Mouse (Mus musculus): Measurements from ENCODE around the gene Dnah2. TPM values are rescaled to one million over a fixed set of nuclear protein-coding genes. Genes with fewer than 3 reads are reported as not detected.

Dnah2 gene
- polyA plus RNA-seq (2014; fragmentation: Illumina TruSeq; extraction: RNeasy Lipid Tissue Mini Kit (QIAGEN cat#74804)) = 0.48 TPM

DNA sequence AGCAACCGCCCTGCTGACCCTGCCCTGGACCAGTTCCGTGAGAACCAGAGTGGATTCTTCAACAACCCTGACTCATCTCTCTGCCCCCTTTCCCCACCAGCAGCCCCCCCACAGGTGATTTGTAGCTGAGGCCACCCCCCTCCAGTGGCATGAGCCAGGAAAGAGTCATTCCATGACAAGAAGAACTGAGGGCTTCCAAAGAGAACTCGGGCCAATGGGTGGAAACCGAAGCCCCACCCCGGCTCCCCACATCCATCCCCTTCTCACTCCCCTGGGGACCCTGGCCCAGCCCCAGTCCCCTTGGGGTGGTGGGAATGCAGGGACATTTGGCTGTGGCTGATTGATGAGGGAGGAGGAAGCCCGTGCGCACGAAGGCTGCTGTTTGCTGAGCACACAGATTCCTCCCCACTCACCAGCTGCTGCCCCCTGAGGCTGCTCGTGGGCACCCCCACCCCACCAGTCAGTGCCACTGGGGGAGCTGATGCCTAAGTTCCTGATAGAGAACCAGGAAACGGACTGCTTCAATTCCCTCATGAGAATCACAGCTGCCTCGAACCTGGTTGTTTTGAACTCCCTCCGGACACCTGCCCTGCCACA lies at the start of gene Dnah2:
Gene Dnah2, minus strand, starts transcription at position 51 of the 597 bp plus-strand sequence.

DNA sequence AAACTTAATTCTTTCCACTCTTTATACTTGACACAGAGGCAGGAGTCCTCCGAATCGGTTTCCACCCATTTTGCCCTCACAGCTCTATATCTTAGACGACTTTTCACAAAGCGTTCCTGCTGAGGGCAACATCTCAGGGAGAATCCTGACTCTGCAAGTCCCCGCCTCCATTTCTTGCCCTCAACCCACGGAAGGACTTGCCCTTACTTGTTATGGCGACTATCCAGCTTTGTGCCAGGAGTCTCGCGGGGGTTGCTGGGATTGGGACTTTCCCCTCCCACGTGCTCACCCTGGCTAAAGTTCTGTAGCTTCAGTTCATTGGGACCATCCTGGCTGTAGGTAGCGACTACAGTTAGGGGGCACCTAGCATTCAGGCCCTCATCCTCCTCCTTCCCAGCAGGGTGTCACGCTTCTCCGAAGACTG lies 31.2 kb upstream of the Dnah2 start, which contains the start of the genes Wrap53 and Trp53:
Gene Wrap53, minus strand, starts transcription at position 165 of the 424 bp plus-strand sequence.
Gene Trp53, plus strand, starts transcription at position 269 of the 424 bp plus-strand sequence.

DNA sequence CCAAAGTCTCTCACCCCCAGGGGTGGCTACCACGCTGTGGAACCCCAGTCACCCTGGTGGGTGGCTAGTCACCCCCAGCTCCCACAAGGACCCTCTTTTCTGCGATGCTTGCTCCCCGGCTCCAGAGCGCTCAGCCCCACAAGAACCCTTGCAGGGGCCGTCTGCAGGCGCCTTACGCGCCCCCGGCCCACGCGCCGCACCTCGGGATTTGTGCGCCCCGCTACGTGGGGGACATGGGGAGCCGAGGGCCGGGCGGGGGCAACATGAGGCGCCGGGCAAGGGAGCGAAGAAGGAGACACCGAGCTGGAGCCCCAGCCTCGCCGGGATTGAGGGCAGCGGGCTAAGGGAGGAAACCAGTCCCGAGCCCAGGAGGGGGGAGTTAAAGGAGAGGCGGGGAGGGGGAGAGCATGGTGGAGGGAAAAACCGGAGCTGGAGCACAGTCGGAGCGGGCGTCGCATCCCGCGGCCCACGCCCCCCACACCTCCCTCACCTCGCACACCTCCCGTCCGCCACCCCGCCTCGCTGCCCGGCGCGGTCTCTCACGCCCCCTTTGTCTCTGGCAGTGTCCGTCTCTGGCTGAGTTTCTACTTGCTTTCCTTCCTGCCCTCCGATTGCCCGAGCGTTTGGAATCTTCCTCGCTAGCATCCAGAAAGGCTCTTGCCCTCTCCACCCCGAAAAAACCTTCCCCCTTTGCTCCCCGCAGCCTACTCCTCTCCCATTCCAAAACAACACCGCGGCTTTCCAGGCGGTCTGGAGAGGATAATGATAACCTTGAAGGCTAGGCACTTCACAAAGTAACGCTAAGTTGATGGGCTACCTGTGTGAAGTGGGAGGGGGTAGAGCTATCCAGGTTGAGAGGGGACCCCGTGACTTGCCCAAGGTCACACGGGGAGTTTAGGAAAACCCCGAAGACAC lies 11.2 kb upstream of the Dnah2 start, which contains the start of gene Efnb3:
Gene Efnb3, minus strand, starts transcription at position 355 of the 915 bp plus-strand sequence.

DNA sequence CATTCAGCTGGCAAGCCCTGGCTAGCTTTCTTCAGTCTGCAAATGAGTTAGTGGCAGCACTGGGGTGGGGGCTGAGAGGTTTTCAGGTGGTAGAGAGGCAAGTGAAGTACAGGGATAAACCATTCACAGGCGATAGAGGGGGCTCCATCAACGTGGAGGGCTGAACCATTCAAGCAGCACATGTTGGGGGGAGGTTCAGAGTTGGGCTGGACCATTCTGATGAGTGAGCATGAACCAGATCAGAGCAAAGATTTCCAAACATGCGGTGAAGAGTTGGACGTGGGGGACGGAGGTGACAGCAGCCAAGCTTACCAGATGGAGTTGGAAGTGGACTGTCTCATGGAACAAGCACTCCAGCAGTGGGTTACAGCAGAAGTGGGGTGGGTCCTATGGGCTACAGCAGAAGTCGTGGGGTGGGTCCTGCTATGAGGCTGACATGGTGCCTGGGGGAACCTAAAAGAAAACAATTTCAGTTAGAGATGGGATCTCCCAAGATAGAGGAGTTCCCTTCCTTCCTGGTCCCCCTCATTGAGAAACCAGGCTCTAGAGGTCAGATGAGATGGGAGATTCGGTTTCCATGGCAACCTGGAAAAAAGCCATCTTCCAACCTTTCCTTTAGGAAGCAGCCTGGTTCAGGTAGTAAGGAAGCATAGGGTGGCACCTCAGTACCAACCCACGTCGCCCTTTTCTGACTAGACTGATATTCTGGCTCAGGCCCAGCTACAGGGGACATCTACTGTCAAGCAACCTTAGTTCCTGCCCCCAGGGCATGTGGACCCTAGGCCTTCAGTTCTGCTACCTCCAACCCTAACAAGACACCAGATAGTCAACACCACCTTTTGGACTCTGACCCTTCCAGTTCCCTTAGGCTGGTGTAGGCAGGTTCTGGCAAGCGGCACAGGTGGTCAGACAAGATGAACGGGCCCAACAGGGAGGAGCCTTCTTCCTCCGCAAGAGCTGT lies 135.4 kb downstream of the Dnah2 start, which contains the start of gene Kdm6b:
Gene Kdm6b, minus strand, starts transcription at position 455 of the 961 bp plus-strand sequence.

DNA sequence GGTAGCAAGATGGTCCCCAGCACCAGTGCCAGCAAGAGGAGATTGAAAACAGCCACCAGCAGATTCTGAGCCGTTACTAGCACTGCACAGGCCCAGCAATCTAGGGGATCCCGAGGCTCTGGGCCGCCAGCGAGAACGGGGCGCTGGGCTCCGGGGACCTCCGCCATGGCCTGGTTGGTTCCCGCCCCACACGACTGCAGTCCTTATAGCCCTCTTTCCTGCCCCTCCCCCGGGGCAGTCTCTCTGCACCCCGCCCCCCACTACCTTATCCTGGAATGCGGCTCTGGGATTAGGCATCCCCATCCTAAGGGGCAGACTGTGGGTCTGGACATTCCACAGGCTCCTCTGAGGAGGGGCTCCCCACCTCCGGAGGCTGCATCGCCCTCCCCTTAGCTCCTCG lies 150.9 kb downstream of the Dnah2 start, which contains the start of gene Tmem88:
Gene Tmem88, minus strand, starts transcription at position 176 of the 400 bp plus-strand sequence.

DNA sequence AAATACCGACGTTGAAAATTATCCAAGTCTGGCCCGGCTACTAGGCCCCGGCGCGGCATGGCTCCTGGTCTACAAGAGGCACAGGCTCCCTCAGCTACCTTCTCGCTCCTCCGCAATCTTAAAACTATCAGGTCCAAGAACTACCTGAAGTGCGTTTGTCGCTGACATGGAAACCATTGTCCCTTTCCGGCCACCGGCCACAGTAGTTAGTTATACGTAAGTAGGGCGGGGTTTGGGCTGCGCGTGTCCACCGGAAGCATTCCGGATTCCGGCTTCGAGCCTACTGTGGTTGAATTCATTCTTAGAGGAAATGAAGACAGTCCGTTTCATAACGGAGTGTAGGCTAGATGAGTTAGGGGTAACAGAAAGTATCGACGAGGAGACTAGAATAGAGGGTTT lies 153.7 kb downstream of the Dnah2 start, which contains the start of the genes Naa38 and Cyb5d1:
Gene Naa38, plus strand, starts transcription at position 253 of the 399 bp plus-strand sequence.
Gene Cyb5d1, minus strand, starts transcription at position 397 of the 399 bp plus-strand sequence.

Other genes starting within 250 kb of the Dnah2 start
- 2.4 TPM for gene Cntrob, start 225.3 kb downstream of the Dnah2 start, polyA plus RNA-seq (2014; fragmentation: Illumina TruSeq; extraction: RNeasy Lipid Tissue Mini Kit (QIAGEN cat#74804))
- 40.0 TPM for gene Trappc1, start 225.1 kb downstream of the Dnah2 start, polyA plus RNA-seq (2014; fragmentation: Illumina TruSeq; extraction: RNeasy Lipid Tissue Mini Kit (QIAGEN cat#74804))
- 6.8 TPM for gene Kcnab3, start 222.9 kb downstream of the Dnah2 start, polyA plus RNA-seq (2014; fragmentation: Illumina TruSeq; extraction: RNeasy Lipid Tissue Mini Kit (QIAGEN cat#74804))
- gene Rnf227, start 208.6 kb downstream of the Dnah2 start, polyA plus RNA-seq (2014; fragmentation: Illumina TruSeq; extraction: RNeasy Lipid Tissue Mini Kit (QIAGEN cat#74804)) = 15.5 TPM
- gene Chd3, start 179.7 kb downstream of the Dnah2 start, polyA plus RNA-seq (2014; fragmentation: Illumina TruSeq; extraction: RNeasy Lipid Tissue Mini Kit (QIAGEN cat#74804)) = 13.1 TPM
- gene Naa38, start 153.6 kb downstream of the Dnah2 start, polyA plus RNA-seq (2014; fragmentation: Illumina TruSeq; extraction: RNeasy Lipid Tissue Mini Kit (QIAGEN cat#74804)) = 3.6 TPM
- gene Cyb5d1, start 153.5 kb downstream of the Dnah2 start, polyA plus RNA-seq (2014; fragmentation: Illumina TruSeq; extraction: RNeasy Lipid Tissue Mini Kit (QIAGEN cat#74804)) = 42.1 TPM
- gene Tmem88, start 150.9 kb downstream of the Dnah2 start, polyA plus RNA-seq (2014; fragmentation: Illumina TruSeq; extraction: RNeasy Lipid Tissue Mini Kit (QIAGEN cat#74804)) = 0.88 TPM
- 8.6 TPM for gene Kdm6b, start 135.4 kb downstream of the Dnah2 start, polyA plus RNA-seq (2014; fragmentation: Illumina TruSeq; extraction: RNeasy Lipid Tissue Mini Kit (QIAGEN cat#74804))
- gene Efnb3, start 11.1 kb upstream of the Dnah2 start, polyA plus RNA-seq (2014; fragmentation: Illumina TruSeq; extraction: RNeasy Lipid Tissue Mini Kit (QIAGEN cat#74804)) = 1.6 TPM
- gene Wrap53, start 31.1 kb upstream of the Dnah2 start, polyA plus RNA-seq (2014; fragmentation: Illumina TruSeq; extraction: RNeasy Lipid Tissue Mini Kit (QIAGEN cat#74804)) = 1.1 TPM
- 9.2 TPM for gene Trp53, start 31.2 kb upstream of the Dnah2 start, polyA plus RNA-seq (2014; fragmentation: Illumina TruSeq; extraction: RNeasy Lipid Tissue Mini Kit (QIAGEN cat#74804))
- gene Atp1b2, start 56.8 kb upstream of the Dnah2 start, polyA plus RNA-seq (2014; fragmentation: Illumina TruSeq; extraction: RNeasy Lipid Tissue Mini Kit (QIAGEN cat#74804)) = 165 TPM
- gene Shbg, start 68.8 kb upstream of the Dnah2 start, polyA plus RNA-seq (2014; fragmentation: Illumina TruSeq; extraction: RNeasy Lipid Tissue Mini Kit (QIAGEN cat#74804)) = 0.66 TPM
- gene Sat2, start 72.9 kb upstream of the Dnah2 start, polyA plus RNA-seq (2014; fragmentation: Illumina TruSeq; extraction: RNeasy Lipid Tissue Mini Kit (QIAGEN cat#74804)) = 4.7 TPM
- gene Fxr2, start 83.9 kb upstream of the Dnah2 start, polyA plus RNA-seq (2014; fragmentation: Illumina TruSeq; extraction: RNeasy Lipid Tissue Mini Kit (QIAGEN cat#74804)) = 11.1 TPM
- not detected for gene Sox15, start 106.2 kb upstream of the Dnah2 start, polyA plus RNA-seq (2014; fragmentation: Illumina TruSeq; extraction: RNeasy Lipid Tissue Mini Kit (QIAGEN cat#74804))
- 13.0 TPM for gene Mpdu1, start 113.5 kb upstream of the Dnah2 start, polyA plus RNA-seq (2014; fragmentation: Illumina TruSeq; extraction: RNeasy Lipid Tissue Mini Kit (QIAGEN cat#74804))
- 9.4 TPM for gene Cd68, start 117.0 kb upstream of the Dnah2 start, polyA plus RNA-seq (2014; fragmentation: Illumina TruSeq; extraction: RNeasy Lipid Tissue Mini Kit (QIAGEN cat#74804))
- gene Eif4a1, start 123.3 kb upstream of the Dnah2 start, polyA plus RNA-seq (2014; fragmentation: Illumina TruSeq; extraction: RNeasy Lipid Tissue Mini Kit (QIAGEN cat#74804)) = 723 TPM
- gene Senp3, start 133.0 kb upstream of the Dnah2 start, polyA plus RNA-seq (2014; fragmentation: Illumina TruSeq; extraction: RNeasy Lipid Tissue Mini Kit (QIAGEN cat#74804)) = 55.2 TPM
- 10.7 TPM for gene Tnfsf13, start 136.7 kb upstream of the Dnah2 start, polyA plus RNA-seq (2014; fragmentation: Illumina TruSeq; extraction: RNeasy Lipid Tissue Mini Kit (QIAGEN cat#74804))
- 4.0 TPM for gene Tnfsf12, start 146.7 kb upstream of the Dnah2 start, polyA plus RNA-seq (2014; fragmentation: Illumina TruSeq; extraction: RNeasy Lipid Tissue Mini Kit (QIAGEN cat#74804))
- gene Tnfsfm13, start 147.0 kb upstream of the Dnah2 start, polyA plus RNA-seq (2014; fragmentation: Illumina TruSeq; extraction: RNeasy Lipid Tissue Mini Kit (QIAGEN cat#74804)) = 2.3 TPM
- 38.0 TPM for gene Polr2a, start 209.5 kb upstream of the Dnah2 start, polyA plus RNA-seq (2014; fragmentation: Illumina TruSeq; extraction: RNeasy Lipid Tissue Mini Kit (QIAGEN cat#74804))
- 0.48 TPM for gene Slc35g3, start 212.9 kb upstream of the Dnah2 start, polyA plus RNA-seq (2014; fragmentation: Illumina TruSeq; extraction: RNeasy Lipid Tissue Mini Kit (QIAGEN cat#74804))
- gene Zbtb4, start 216.8 kb upstream of the Dnah2 start, polyA plus RNA-seq (2014; fragmentation: Illumina TruSeq; extraction: RNeasy Lipid Tissue Mini Kit (QIAGEN cat#74804)) = 26.4 TPM
- 3.4 TPM for gene Chrnb1, start 246.8 kb upstream of the Dnah2 start, polyA plus RNA-seq (2014; fragmentation: Illumina TruSeq; extraction: RNeasy Lipid Tissue Mini Kit (QIAGEN cat#74804))

All from ovary, adult 10 weeks (tissue).